Mouse (Mus musculus): ENCODE measurements at regions not wholly inside any gene's neighbourhood (a gene's known extent, or its start where the extent isn't known, plus 50 kb on each side); places are given as distances from the start of the nearest gene placed in this dataset.
A peak's percentile ranks its signal among the peaks of the same experiment; 100 is the strongest.

DNA sequence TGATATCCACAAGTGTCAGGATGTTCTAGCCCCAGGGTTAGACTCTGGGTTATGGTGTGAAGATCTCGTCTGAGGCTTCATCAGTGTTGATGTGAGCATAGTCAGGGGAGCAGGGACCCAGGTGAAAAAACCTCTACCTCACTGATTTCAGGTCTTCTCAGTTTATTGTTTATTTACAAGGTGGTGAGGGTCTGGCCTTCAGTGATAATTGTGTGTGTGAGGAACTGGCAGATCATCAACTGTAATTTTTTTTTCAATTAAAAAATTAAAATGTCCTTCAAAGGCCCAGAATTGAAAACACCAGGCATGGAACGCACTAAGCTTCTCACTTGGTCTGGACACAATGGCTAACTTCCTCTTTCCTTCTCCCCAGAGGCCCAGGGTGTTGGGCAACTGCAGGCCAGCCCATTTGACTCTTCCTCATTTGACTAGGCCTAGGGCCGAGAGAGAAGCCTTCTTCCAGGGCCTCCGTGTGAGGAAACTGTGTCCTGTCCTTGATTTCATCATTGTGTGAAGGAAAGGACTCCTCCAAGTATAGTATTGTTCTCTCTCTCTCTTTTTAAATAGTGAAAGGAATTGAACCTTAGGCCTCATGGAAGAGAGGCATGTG, 91.0 kb upstream of the Klf4 start:
- no peak for DNase-seq (ENCODE audit: low spot score)

DNA sequence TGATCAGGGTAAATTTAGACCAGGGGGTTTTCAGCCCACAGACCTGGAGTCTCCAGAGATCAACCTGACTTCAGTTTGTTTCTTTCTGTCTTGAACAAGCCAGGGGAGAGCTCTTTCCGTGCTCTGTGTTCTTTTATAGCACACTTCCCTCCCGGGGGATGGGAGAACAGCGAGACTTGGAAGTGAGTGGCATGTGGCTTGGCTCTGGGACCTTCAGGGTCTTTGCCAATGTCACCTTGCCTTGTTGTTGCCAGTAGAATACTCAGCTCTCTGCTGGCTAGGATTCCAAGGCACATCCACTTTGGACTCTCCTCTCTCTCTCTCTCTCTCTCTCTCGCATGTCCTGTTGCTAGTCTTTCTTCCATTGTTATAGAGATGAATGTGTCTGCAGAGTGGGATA, 90.4 kb upstream of the Klf4 start:
- DNase-seq (ENCODE audit: low spot score) = no peak

GRCm38 (mm10) chr4:55619891-55620290, 87.6 kb upstream of the Klf4 start:
- no peak for DNase-seq (ENCODE audit: low spot score)

DNA sequence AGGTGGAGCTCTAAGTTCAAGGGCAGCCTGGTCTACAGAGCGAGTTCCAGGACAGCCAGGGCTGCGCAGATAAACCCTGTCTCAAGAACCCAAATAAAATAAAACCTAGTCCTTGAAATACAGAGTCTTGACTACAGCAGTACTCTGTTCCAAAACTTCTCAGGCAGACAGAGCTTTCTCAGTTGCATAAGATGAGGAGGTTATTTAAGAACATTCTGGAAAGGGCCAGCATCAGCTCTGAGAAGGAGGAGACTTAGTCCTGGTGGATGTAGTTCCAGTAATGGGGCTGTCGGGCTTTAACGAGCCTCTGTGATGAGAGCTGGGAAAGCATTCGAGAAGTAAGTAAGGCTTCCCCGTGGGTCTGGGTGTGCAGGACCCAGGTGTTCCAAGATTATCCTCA, 83.5 kb upstream of the Klf4 start:
- DNase-seq (ENCODE audit: low spot score) = no peak

DNA sequence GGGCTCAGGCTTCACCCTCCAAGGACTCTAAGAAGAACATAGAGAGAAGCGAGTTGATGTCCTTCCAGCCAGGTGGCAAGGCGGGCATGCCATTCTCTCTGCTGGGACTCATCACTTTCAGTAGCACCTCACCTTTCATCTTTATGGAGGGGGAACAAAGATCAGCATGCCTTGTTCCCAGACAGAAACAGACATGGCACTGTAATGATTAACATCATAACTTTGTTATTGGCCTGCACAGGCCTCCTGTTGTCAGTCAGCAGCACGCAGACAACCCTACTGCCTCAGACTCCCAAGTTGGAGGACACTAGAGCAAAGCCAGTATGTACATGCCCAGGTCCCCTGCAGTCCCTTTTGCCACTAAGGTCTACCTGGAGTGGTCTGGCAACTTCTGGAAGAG, 81.3 kb upstream of the Klf4 start:
- no peak for DNase-seq (ENCODE audit: low spot score)

GRCm38 (mm10) chr4:55610998-55611397, 78.7 kb upstream of the Klf4 start:
- DNase-seq (ENCODE audit: low spot score) = no peak

- no peak for DNase-seq (ENCODE audit: low spot score)
These were observed 76.9 kb upstream of the Klf4 start for GRCm38 (mm10) chr4:55609214-55609613.

DNA sequence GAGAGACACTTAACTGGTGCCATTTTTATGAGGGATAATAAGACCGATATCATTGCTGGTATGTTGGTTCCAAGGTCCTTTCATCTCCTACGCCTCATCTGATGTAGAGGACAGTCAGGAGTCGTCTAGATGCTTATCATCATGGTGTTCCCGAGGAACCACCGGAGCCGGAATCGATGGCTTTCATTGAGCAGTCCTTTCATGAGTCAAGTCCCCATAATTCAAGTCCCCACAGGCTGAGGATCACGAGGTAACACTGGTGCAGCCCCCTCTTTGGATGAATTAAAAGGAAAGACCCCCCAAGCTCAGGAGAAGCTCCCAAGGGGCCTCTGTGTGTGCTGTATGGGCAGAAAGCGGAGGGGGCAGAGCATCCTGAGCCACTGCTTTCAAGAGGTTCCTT, 73.3 kb upstream of the Klf4 start:
- DNase-seq (ENCODE audit: low spot score) = no peak

GRCm38 (mm10) chr4:55604915-55605314, 72.6 kb upstream of the Klf4 start:
- no peak for DNase-seq (ENCODE audit: low spot score)

- DNase-seq (ENCODE audit: low spot score) = no peak
These were observed 71.7 kb upstream of the Klf4 start for GRCm38 (mm10) chr4:55603821-55604435.

- peak; percentile 6 for DNase-seq (ENCODE audit: low spot score)
These were observed 62.9 kb upstream of the Klf4 start for GRCm38 (mm10) chr4:55595203-55595602.

DNA sequence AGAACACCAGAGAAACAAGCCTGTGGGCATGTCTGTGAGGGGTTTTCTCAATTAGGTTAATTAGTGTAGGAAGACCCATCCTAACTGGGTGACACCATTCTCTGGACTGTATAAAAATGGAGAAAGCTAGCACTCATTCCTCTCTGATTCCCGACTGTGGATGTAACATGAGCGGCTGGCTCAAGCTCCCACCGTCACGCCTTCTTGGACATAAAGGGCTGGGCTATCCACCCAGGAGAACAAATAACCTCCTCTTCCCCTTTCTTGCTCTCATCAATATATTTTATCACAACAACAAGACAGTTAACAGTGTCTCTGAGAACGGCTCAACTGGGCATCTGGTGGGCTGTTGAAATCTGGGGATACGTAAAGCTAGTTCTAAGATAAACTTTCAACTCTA, 62.4 kb upstream of the Klf4 start:
- DNase-seq (ENCODE audit: low spot score) = no peak

DNA sequence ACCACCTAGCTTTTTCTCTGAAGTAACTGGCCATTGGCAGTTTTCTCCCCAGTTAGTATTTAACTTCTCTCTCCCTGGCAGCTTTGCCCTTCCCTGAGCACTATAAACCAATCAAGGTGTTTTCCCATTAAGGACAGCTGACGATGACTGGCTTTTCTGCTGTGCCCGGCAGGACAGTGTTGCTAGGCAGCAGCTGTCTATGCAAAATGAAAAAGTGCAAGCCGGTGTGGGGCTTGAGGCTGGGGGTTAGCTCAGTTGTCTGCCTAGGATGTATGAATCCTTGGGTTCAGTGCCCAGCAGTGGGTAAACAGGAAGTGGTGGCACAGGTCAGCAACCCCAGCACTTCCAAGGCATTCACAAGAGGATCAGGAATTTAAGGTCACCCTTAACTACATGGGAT, 60.9 kb upstream of the Klf4 start:
- no peak for DNase-seq (ENCODE audit: low spot score)

- no peak for DNase-seq (ENCODE audit: low spot score)
These were observed 53.9 kb upstream of the Klf4 start for GRCm38 (mm10) chr4:55586212-55586611.

DNA sequence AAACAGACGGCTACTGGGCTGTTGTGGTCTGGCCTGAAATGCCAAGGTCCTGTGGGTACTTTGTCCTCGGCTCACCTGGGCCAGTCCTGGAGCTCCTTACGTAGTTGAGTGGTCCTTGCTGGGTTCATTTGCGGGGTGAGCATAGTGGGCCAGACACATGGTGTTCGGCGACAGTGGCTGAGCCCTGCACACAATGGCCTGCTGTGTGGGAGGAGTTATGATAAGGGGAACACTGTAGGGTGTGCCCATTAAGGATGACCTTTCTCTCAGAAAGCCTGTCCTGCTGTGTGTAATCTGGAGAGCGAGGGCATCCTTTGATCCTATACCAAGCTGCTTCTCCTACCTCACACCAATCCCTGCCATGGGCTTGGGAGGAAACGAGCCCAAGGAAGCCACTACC, 51.3 kb upstream of the Klf4 start:
- no peak for DNase-seq (ENCODE audit: low spot score)
